ENCODE assay signal across 9 mouse cellular contexts in the genomic region with DNA sequence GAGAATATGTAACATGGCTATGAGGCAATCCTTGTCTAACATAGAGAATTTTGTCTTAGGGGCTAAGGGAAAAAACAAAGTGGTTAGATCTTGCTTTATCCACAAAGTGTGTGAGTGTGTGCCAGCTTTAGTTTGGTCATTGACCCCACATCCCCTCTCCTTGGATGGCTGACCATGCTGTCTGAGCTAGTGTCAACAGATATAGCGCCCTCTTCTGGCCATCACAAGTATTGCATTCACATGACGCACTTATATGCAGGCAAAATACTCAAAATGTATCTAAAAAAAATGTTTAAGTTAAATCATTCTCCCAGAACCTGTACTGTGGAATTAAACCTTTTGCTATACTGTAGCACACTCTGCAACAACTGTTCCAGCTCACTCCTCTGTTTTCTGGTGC. TPM values are rescaled to one million over a fixed set of nuclear protein-coding genes. Genes with fewer than 3 reads are reported as not detected.
A peak's percentile ranks its signal among the peaks of the same experiment; 100 is the strongest.
DNase-seq lines count a peak whose midpoint lies in the region; ATAC-seq and TF ChIP-seq lines count a peak whose summit lies in the region.
"Had no signal": no experiment of that assay in that cellular context is flagged by ENCODE, and none has a peak within 500 bp of the region (broad histone marks: within the 10 kb centered on the region; RNA-seq: fewer than 3 reads in every experiment).

No protein-coding gene starts in this region.

- peaks cover 5% of the 10 kb centered on the region for H3K4me1 ChIP-seq in forebrain, embryonic 14.5 days (ENCODE audit: control insufficient read depth, insufficient read depth, low read length)
- H3K4me1 ChIP-seq in forebrain, embryonic 12.5 days = peaks cover 25% of the 10 kb centered on the region
- no peaks in the 10 kb centered on the region for H3K4me1 ChIP-seq in lung, adult 2 months (ENCODE audit: control insufficient read depth, insufficient read depth, low read length)

- peak; percentile 40 for DNase-seq in forebrain, embryonic 14.5 days (ENCODE audit: low spot score)
- no peak for DNase-seq in lung, adult 2 months
- no peak for DNase-seq in lung, postnatal 25 days (ENCODE audit: low spot score)
- DNase-seq in cerebellum, adult 8-10 months = peak; percentile 56
- DNase-seq in kidney, adult 8-10 months = peak; percentile 31 to 56
- peak; percentile 46 for DNase-seq in splenic B cell, adult 2 months (ENCODE audit: low read depth, low spot score)
- no peak for DNase-seq in urinary bladder, postnatal 4 days (ENCODE audit: low spot score in 2 of 2)

- TF ChIP-seq CTCF in lung, adult 2 months (IDR thresholded peaks at IDR 0.05; ENCODE audit: insufficient read depth, low read length) = peak; percentile 37; the same call in 1 of the 2 replicates

- no peak for TF ChIP-seq POLR2A in lung, adult 2 months (IDR thresholded peaks at IDR 0.05; ENCODE audit: borderline replicate concordance, extremely low read depth, low read depth, low read length)

- no peaks in the 10 kb centered on the region for H3K27me3 ChIP-seq in forebrain, embryonic 14.5 days (replicated peaks; ENCODE audit: control insufficient read depth, insufficient read depth, low read length)
- H3K27me3 ChIP-seq in forebrain, embryonic 12.5 days = no peaks in the 10 kb centered on the region
- no peaks in the 10 kb centered on the region for H3K27me3 ChIP-seq in splenic B cell, adult 2 months (ENCODE audit: control insufficient read depth, insufficient read depth, low read length, poor library complexity, severe bottlenecking)

- H3K4me3 ChIP-seq in forebrain, embryonic 14.5 days (ENCODE audit: low read depth, low read length) = no peak overlapping the region
- H3K4me3 ChIP-seq in forebrain, embryonic 12.5 days (replicated peaks) = no peak overlapping the region
- H3K4me3 ChIP-seq in lung, adult 2 months (replicated peaks; ENCODE audit: extremely low read depth, low read depth, low read length) = no peak overlapping the region

- ATAC-seq in forebrain, embryonic 14.5 days = no peak
- ATAC-seq in forebrain, embryonic 12.5 days (ENCODE audit: low FRiP score) = no peak

- no peak overlapping the region for H3K27ac ChIP-seq in forebrain, embryonic 14.5 days (ENCODE audit: low read depth, low read length)
- no peak overlapping the region for H3K27ac ChIP-seq in forebrain, embryonic 12.5 days

- no peak overlapping the region for H3K9ac ChIP-seq in forebrain, embryonic 14.5 days (ENCODE audit: low read length)
- no peak overlapping the region for H3K9ac ChIP-seq in forebrain, embryonic 12.5 days

- no peaks in the 10 kb centered on the region for H3K9me3 ChIP-seq in forebrain, embryonic 14.5 days (replicated peaks; ENCODE audit: control insufficient read depth, low read length)
- no peaks in the 10 kb centered on the region for H3K9me3 ChIP-seq in forebrain, embryonic 12.5 days

- H3K4me2 ChIP-seq in forebrain, embryonic 14.5 days (ENCODE audit: low read length) = no peak overlapping the region
- H3K4me2 ChIP-seq in forebrain, embryonic 12.5 days = no peak overlapping the region

- WGBS in forebrain, embryonic 14.5 days = 25% methylated on average over 2 of the region's 2 CpGs
- WGBS in forebrain, embryonic 12.5 days = 36% methylated on average over 2 of the region's 2 CpGs
- WGBS in lung, adult 2 months = 44% methylated on average over 2 of the region's 2 CpGs

- H3K36me3 ChIP-seq in forebrain, embryonic 14.5 days (ENCODE audit: control insufficient read depth, insufficient read depth, low read length) = peaks cover 17% of the 10 kb centered on the region
- H3K36me3 ChIP-seq in forebrain, embryonic 12.5 days (replicated peaks) = peaks cover 13% of the 10 kb centered on the region
- H3K36me3 ChIP-seq in splenic B cell, adult 2 months (ENCODE audit: control insufficient read depth, insufficient read depth, low read length, poor library complexity, severe bottlenecking) = no peaks in the 10 kb centered on the region
- H3K36me3 ChIP-seq: G1E had no signal

RNA-seq across cellular contexts. Expression of a gene that starts 5.8 kb away (rescaled TPM):
- polyA plus RNA-seq in forebrain, embryonic 14.5 days (2014; fragmentation: Nextera tagmentation; extraction: Ambion mirVana) = 0.31 TPM in 1 of 2 replicates, not detected in the other
- 0.54 TPM in 1 of 2 replicates, not detected in the other for polyA plus RNA-seq in forebrain, embryonic 12.5 days (2016; fragmentation: Nextera tagmentation; extraction: Ambion mirVana)
- not detected in 2 replicates for polyA plus RNA-seq in lung, adult 2 months (2012; rRNA removed)
- polyA plus RNA-seq: G1E had no signal

RNA-seq across cellular contexts. Expression of a gene that starts 37.4 kb away (rescaled TPM):
- 25.1 and 30.0 TPM in 2 replicates for polyA plus RNA-seq in forebrain, embryonic 14.5 days (2014; fragmentation: Nextera tagmentation; extraction: Ambion mirVana)
- 77.4 and 77.5 TPM in 2 replicates for polyA plus RNA-seq in forebrain, embryonic 12.5 days (2016; fragmentation: Nextera tagmentation; extraction: Ambion mirVana)
- 37.7 and 70.5 TPM in 2 replicates for polyA plus RNA-seq in lung, adult 2 months (2012; rRNA removed)

RNA-seq across cellular contexts. Expression of a gene that starts 50.7 kb away (rescaled TPM):
- polyA plus RNA-seq in forebrain, embryonic 14.5 days (2014; fragmentation: Nextera tagmentation; extraction: Ambion mirVana) = 2.6 and 2.9 TPM in 2 replicates
- 4.8 and 5.8 TPM in 2 replicates for polyA plus RNA-seq in forebrain, embryonic 12.5 days (2016; fragmentation: Nextera tagmentation; extraction: Ambion mirVana)
- polyA plus RNA-seq in lung, adult 2 months (2012; rRNA removed) = 16.6 and 22.6 TPM in 2 replicates

Comparison
In these comparisons a context has a peak if more than half of its experiments do, and no peak if none do; other contexts are left out.
1. DNase-seq: peak in forebrain, embryonic 14.5 days (single experiment), cerebellum, adult 8-10 months (single experiment), kidney, adult 8-10 months (2 of 2) and splenic B cell, adult 2 months (single experiment); none in lung, adult 2 months (single experiment), lung, postnatal 25 days (single experiment) and urinary bladder, postnatal 4 days (0 of 2).